Mouse (Mus musculus): ENCODE measurements at regions not wholly inside any gene's neighbourhood (a gene's known extent, or its start where the extent isn't known, plus 50 kb on each side); places are given as distances from the start of the nearest gene placed in this dataset.

DNA sequence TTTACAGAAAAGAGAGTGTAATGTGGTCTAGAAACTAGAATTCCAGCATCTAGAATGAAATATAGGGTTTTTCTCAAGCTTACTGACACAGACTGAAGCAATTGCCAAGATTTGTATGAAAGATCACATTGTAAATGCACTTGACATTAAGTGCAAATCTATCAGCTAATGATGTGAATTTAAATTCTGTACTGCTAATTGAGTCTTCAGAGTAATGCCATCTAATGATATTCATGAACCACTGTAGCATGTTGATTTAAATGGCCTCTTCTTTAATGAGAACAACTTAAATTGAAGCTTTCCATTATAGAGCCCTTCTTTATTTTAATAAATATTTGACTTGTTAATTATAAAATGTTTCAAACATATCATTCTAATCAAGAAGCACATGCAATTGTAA, 2102.8 kb upstream of the Gm12353 start:
- peak; percentile 4 for DNase-seq

DNA sequence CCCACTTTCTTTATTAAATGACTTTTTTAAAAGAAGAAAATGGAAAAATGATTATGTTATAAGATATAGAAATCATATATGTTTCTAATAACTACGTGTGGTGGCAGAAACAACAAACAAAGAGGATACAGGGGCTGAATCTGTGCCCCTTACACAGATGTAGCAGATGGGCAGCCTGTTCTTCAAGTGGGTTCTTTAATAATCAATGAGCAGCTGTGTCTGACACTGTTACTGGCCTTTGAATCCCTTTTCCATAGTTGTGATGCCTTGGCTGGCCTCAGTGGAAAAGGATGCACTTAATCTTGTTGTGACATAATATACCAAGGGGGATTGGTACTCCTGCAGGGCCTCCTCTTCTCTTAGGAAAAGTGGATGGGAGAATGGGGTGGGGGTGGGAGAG, 2101.0 kb upstream of the Gm12353 start:
- no peak for DNase-seq

Data from retina, postnatal 1 day (tissue).